Mouse (Mus musculus): ENCODE results near the gene Calhm1. TPM values are rescaled to one million over a fixed set of nuclear protein-coding genes. Genes with fewer than 3 reads are reported as not detected.

The Calhm1 gene
- total RNA-seq, 2 experiments from 2014 or later, result not detected

Other genes with a start within 250 kb of the Calhm1 start
- gene Ina, start 129.6 kb downstream of the Calhm1 start, total RNA-seq (2021), result not detected
- 10 to 100 TPM; 17.0 to 23.6 TPM for gene Nt5c2, start 129.1 kb downstream of the Calhm1 start, total RNA-seq (2021)
- 1 to 10 TPM; 3.4 to 4.1 TPM for gene Pcgf6, start 93.3 kb downstream of the Calhm1 start, total RNA-seq (2021)
- 1 to 10 TPM; 2.3 to 3.1 TPM for gene Taf5, start 76.5 kb downstream of the Calhm1 start, total RNA-seq (2021)
- 1,000 to 10,000 TPM; 1,205 to 1,223 TPM for gene Usmg5, start 53.6 kb downstream of the Calhm1 start, total RNA-seq (2021)
- 1 to 10 TPM; 6.9 to 7.3 TPM for gene Pdcd11, start 53.5 kb downstream of the Calhm1 start, total RNA-seq (2021)
- 1 to 10 TPM; 1.9 to 2.2 TPM for gene Calhm2, start 6.0 kb downstream of the Calhm1 start, total RNA-seq (2021)
- not detected for gene Calhm3, start 13.5 kb upstream of the Calhm1 start, total RNA-seq (2021)
- 100 to 1,000 TPM in 1 of 2 experiments, 10 to 100 TPM in 1; 98.2 to 105 TPM for gene Neurl1a, start 34.6 kb upstream of the Calhm1 start, total RNA-seq (2021)

Measured in gastrocnemius, postnatal 25 days (tissue).